Mouse (Mus musculus): Measurements from ENCODE around the gene Arhgap23. TPM values are rescaled to one million over a fixed set of nuclear protein-coding genes. Genes with fewer than 3 reads are reported as not detected.

Arhgap23 gene
- polyA plus RNA-seq (2012; rRNA removed) (28.9 and 37.9 TPM in 2 replicates), polyA plus RNA-seq (2014; fragmentation: Nextera tagmentation; extraction: Ambion mirVana) (9.8 and 10.8 TPM in 2 replicates)

DNA sequence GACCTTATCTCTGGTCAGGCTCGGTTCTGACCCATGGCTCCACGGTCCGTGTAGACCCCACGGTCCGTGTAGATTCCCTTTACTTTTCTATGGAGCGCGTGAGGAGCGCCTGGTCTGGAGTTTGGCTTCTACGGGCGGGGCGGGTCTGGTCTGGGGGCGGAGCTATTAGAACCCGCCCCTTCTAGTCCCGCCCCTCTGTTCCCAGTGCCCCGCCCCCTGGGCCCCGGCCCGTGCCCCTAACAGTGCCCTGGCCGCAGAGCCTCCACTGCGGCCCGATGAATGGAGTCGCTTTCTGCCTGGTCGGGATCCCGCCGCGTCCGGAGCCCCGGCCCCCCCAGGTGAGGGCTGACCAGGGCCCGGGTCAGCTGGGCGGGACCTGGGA is at the start of gene Arhgap23:
TSS of gene Arhgap23 (plus strand) at position 204 of the 382 bp plus-strand sequence.
- Histone ChIP-seq H3K36me3 (ENCODE audit: control insufficient read depth, insufficient read depth, low read length) (no peaks in the 10 kb centered on the region), H3K4me3 (replicated peaks; ENCODE audit: low read length) (peak within 1 kb of the TSS; percentile 85)

DNA sequence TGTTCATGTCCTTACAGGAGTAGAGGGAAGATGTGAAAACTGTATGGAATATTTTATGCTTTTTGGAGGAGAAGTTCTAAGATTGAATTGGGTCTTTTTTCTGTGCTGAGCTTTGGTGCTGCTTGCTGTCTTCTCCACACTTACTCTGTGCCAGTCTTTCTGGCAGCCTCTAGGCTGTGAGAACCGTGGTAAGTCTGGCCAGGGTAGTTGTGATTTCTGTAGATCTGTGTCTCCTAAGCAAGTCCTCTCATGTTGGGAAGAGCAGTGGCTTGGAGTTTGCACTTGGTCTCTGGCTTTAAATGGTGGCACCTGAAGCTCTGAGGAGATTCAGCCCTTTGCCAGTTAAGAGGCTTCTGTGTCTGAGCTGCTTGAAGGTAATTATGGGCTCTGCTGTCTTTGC is 49.8 kb upstream of the Arhgap23 start:
- no peak for TF ChIP-seq POLR2A (IDR thresholded peaks at IDR 0.05; ENCODE audit: borderline replicate concordance, extremely low read depth, insufficient read depth, insufficient read length)
- H3K4me2 ChIP-seq (replicated peaks; ENCODE audit: low read depth, low read length, severe bottlenecking) = no peak overlapping the region
- 50% methylated on average over 1 of the region's 1 CpGs for WGBS

More for the DNA sequence above, at the start of gene Arhgap23:
- peak within 1 kb of the TSS; percentile 80 for H3K9ac ChIP-seq (ENCODE audit: low read depth, low read length, severe bottlenecking)
- DNase-seq (ENCODE audit: low spot score) = peak; percentile 84
- no peak for TF ChIP-seq POLR2A (IDR thresholded peaks at IDR 0.05; ENCODE audit: borderline replicate concordance, extremely low read depth, insufficient read depth, insufficient read length)
- H3K27me3 ChIP-seq (ENCODE audit: control insufficient read depth, insufficient read depth, low read length) = no peaks in the 10 kb centered on the region
- peak; percentile 87 for ATAC-seq (ENCODE audit: low FRiP score, low read depth)
- H3K4me2 ChIP-seq (replicated peaks; ENCODE audit: low read depth, low read length, severe bottlenecking) = peak within 1 kb of the TSS; percentile 73
- H3K4me1 ChIP-seq (ENCODE audit: control insufficient read depth, insufficient read depth, low read length) = peaks cover 12% of the 10 kb centered on the region
- WGBS = under 1% methylated on average over 27 of the region's 29 CpGs
- H3K27ac ChIP-seq (replicated peaks; ENCODE audit: low read depth, low read length) = peak within 1 kb of the TSS; percentile 84
- H3K9me3 ChIP-seq (ENCODE audit: control insufficient read depth, low read length) = no peaks in the 10 kb centered on the region

DNA sequence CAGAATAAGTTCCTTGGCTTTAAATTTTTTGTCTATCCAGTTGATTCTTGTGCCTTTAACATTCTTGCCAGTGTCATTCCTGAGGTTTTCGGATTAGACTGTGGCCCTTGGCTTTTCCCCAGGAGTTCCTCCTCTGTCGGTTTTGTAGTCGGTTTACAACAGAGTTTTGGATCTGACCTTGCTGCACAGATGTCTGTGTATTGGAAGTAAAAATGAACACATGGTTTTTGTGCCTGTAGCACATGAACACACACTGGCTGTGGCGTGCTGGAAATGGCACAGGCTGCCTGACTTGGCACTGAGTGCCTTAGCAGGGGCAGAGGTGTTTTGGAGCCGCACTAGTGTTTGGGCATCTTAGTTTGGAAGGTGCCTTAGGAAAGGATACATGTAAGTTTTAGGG is 46.8 kb upstream of the Arhgap23 start:
- Histone ChIP-seq H3K27ac (replicated peaks; ENCODE audit: low read depth, low read length) (no peak overlapping the region), H3K9me3 (ENCODE audit: control insufficient read depth, low read length) (no peaks in the 10 kb centered on the region), H3K4me2 (replicated peaks; ENCODE audit: low read depth, low read length, severe bottlenecking) (no peak overlapping the region), H3K36me3 (ENCODE audit: control insufficient read depth, insufficient read depth, low read length) (peaks cover 9% of the 10 kb centered on the region; the same call in 1 of the 2 replicates), H3K4me1 (ENCODE audit: control insufficient read depth, insufficient read depth, low read length) (peaks cover 27% of the 10 kb centered on the region), H3K4me3 (replicated peaks; ENCODE audit: low read length) (no peak overlapping the region), H3K9ac (ENCODE audit: low read depth, low read length, severe bottlenecking) (no peak overlapping the region), H3K27me3 (ENCODE audit: control insufficient read depth, insufficient read depth, low read length) (no peaks in the 10 kb centered on the region)
- no peak for TF ChIP-seq POLR2A (IDR thresholded peaks at IDR 0.05; ENCODE audit: borderline replicate concordance, extremely low read depth, insufficient read depth, insufficient read length)
- DNase-seq (ENCODE audit: low spot score) (no peak), ATAC-seq (ENCODE audit: low FRiP score, low read depth) (no peak)
- WGBS = 74% methylated on average over 5 of the region's 5 CpGs

More for the DNA sequence above, 49.8 kb upstream of the Arhgap23 start:
- Histone ChIP-seq H3K27me3 (ENCODE audit: control insufficient read depth, insufficient read depth, low read length) (no peaks in the 10 kb centered on the region), H3K27ac (replicated peaks; ENCODE audit: low read depth, low read length) (no peak overlapping the region), H3K4me1 (ENCODE audit: control insufficient read depth, insufficient read depth, low read length) (peaks cover 33% of the 10 kb centered on the region), H3K36me3 (ENCODE audit: control insufficient read depth, insufficient read depth, low read length) (peaks cover 3% of the 10 kb centered on the region; the same call in 1 of the 2 replicates), H3K9me3 (ENCODE audit: control insufficient read depth, low read length) (no peaks in the 10 kb centered on the region), H3K4me3 (replicated peaks; ENCODE audit: low read length) (no peak overlapping the region), H3K9ac (ENCODE audit: low read depth, low read length, severe bottlenecking) (no peak overlapping the region)
- DNase-seq (ENCODE audit: low spot score) (no peak), ATAC-seq (ENCODE audit: low FRiP score, low read depth) (no peak)

DNA sequence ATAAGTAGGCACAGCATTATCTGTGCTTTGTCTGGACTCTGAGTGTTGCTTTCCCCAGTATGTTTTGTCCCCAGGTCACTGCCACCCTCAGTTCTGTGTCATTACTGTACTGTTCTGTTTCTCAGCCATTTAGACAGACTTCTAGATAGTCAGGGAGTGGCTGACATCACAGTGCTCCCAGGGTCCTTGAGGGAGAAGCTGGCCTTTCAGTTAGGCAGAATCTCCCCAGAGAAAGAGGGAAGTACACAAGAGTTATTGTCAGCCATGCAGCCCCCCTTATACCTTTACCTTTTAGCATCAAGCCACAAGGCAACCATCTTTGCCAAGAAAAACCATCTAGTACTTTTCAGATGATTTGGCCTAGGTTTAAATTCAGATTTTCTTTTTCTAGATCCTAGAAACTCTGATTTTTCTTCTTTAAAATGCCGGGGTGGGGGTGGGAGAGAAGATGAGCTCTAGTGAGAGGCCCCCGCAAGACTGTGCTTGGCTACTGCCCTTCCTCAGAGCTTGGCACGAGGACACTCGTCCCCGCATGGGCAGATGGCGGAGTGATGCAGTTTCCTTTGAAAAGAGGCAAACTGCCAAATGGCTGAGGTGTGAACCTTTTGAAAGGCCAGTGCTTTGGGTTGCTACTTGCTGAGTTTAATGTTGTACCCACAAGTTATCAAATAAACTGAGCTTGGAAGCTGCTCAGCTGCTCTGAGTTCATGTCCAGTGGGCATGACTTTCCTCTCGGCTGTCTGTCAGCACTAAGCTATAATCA is 44.8 kb upstream of the Arhgap23 start:
- H3K27ac ChIP-seq (replicated peaks; ENCODE audit: low read depth, low read length) = no peak overlapping the region
- ATAC-seq (ENCODE audit: low FRiP score, low read depth) (no peak), DNase-seq (ENCODE audit: low spot score) (no peak)
- no peak overlapping the region for H3K4me2 ChIP-seq (replicated peaks; ENCODE audit: low read depth, low read length, severe bottlenecking)
- 59% methylated on average over 7 of the region's 7 CpGs for WGBS
- no peak overlapping the region for H3K9ac ChIP-seq (ENCODE audit: low read depth, low read length, severe bottlenecking)
- H3K27me3 ChIP-seq (ENCODE audit: control insufficient read depth, insufficient read depth, low read length) = no peaks in the 10 kb centered on the region
- H3K36me3 ChIP-seq (ENCODE audit: control insufficient read depth, insufficient read depth, low read length) = peaks cover 25% of the 10 kb centered on the region
- no peak overlapping the region for H3K4me3 ChIP-seq (replicated peaks; ENCODE audit: low read length)
- TF ChIP-seq POLR2A (IDR thresholded peaks at IDR 0.05; ENCODE audit: borderline replicate concordance, extremely low read depth, insufficient read depth, insufficient read length) = no peak
- H3K9me3 ChIP-seq (ENCODE audit: control insufficient read depth, low read length) = no peaks in the 10 kb centered on the region
- peaks cover 7% of the 10 kb centered on the region for H3K4me1 ChIP-seq (ENCODE audit: control insufficient read depth, insufficient read depth, low read length)

- no peak for TF ChIP-seq POLR2A (IDR thresholded peaks at IDR 0.05; ENCODE audit: borderline replicate concordance, extremely low read depth, insufficient read depth, insufficient read length)
- Histone ChIP-seq H3K9ac (ENCODE audit: low read depth, low read length, severe bottlenecking) (no peak overlapping the region), H3K27ac (replicated peaks; ENCODE audit: low read depth, low read length) (no peak overlapping the region; the same call in 1 of the 2 replicates), H3K4me3 (replicated peaks; ENCODE audit: low read length) (no peak overlapping the region), H3K9me3 (ENCODE audit: control insufficient read depth, low read length) (no peaks in the 10 kb centered on the region), H3K36me3 (ENCODE audit: control insufficient read depth, insufficient read depth, low read length) (peaks cover 35% of the 10 kb centered on the region), H3K27me3 (ENCODE audit: control insufficient read depth, insufficient read depth, low read length) (no peaks in the 10 kb centered on the region), H3K4me2 (replicated peaks; ENCODE audit: low read depth, low read length, severe bottlenecking) (no peak overlapping the region), H3K4me1 (ENCODE audit: control insufficient read depth, insufficient read depth, low read length) (peaks cover 4% of the 10 kb centered on the region; the same call in 1 of the 2 replicates)
- ATAC-seq (ENCODE audit: low FRiP score, low read depth) = no peak
- no peak for DNase-seq (ENCODE audit: low spot score)
- 81% methylated on average over 6 of the region's 6 CpGs for WGBS
Observed at GRCm38 (mm10) chr11:97372159-97372864, 43.0 kb upstream of the Arhgap23 start.

Measured in limb, embryonic 14.5 days (tissue).